Mouse (Mus musculus) urinary bladder, postnatal 14 days (tissue): Measurements from ENCODE around the gene Prok2.

Experiments used
- DNase-seq: peaks from one replicate; pipeline ENCODE4 v3.0.0; 2021; ENCODE audit warnings: low spot score

The Prok2 gene

GRCm38 (mm10) chr6:99725971-99726561, at the start of gene Prok2:
Prok2 (minus strand) TSS chr6:99726392.
- peak; percentile 14 for DNase-seq

- DNase-seq = no peak
Observed at GRCm38 (mm10) chr6:99774680-99775079, 48.5 kb upstream of the Prok2 start.

- DNase-seq = no peak
Observed at GRCm38 (mm10) chr6:99768495-99768894, 42.3 kb upstream of the Prok2 start.

GRCm38 (mm10) chr6:99764916-99765315, 38.7 kb upstream of the Prok2 start:
- DNase-seq = no peak

GRCm38 (mm10) chr6:99762069-99762985, 36.1 kb upstream of the Prok2 start:
- no peak for DNase-seq

- no peak for DNase-seq
Observed at GRCm38 (mm10) chr6:99756105-99756504, 29.9 kb upstream of the Prok2 start.

GRCm38 (mm10) chr6:99751308-99751707, 25.1 kb upstream of the Prok2 start:
- DNase-seq = no peak

GRCm38 (mm10) chr6:99746275-99746674, 20.1 kb upstream of the Prok2 start:
- DNase-seq = no peak

GRCm38 (mm10) chr6:99742866-99743265, 16.7 kb upstream of the Prok2 start:
- DNase-seq = no peak

GRCm38 (mm10) chr6:99734666-99735065, 8.5 kb upstream of the Prok2 start:
- no peak for DNase-seq

GRCm38 (mm10) chr6:99732673-99733072, 6.5 kb upstream of the Prok2 start:
- no peak for DNase-seq

GRCm38 (mm10) chr6:99731926-99732325, 5.7 kb upstream of the Prok2 start:
- no peak for DNase-seq

GRCm38 (mm10) chr6:99729853-99730252, 3.7 kb upstream of the Prok2 start:
- no peak for DNase-seq

- DNase-seq = no peak
Observed at GRCm38 (mm10) chr6:99726576-99727303, 548 bp upstream of the Prok2 start.

GRCm38 (mm10) chr6:99722390-99722789, 3.8 kb downstream of the Prok2 start:
- DNase-seq = no peak

- no peak for DNase-seq
Observed at GRCm38 (mm10) chr6:99721032-99721431, 5.2 kb downstream of the Prok2 start.

GRCm38 (mm10) chr6:99715913-99716312, 10.3 kb downstream of the Prok2 start:
- DNase-seq = no peak

- DNase-seq = no peak
Observed at GRCm38 (mm10) chr6:99715191-99715590, 11.0 kb downstream of the Prok2 start.

GRCm38 (mm10) chr6:99713256-99713655, 12.9 kb downstream of the Prok2 start:
- no peak for DNase-seq

GRCm38 (mm10) chr6:99711576-99712101, 14.6 kb downstream of the Prok2 start:
- no peak for DNase-seq

- no peak for DNase-seq
Observed at GRCm38 (mm10) chr6:99700484-99700883, 25.7 kb downstream of the Prok2 start.
